Comparison of ENCODE assay signal across 10 mouse cellular contexts in genomic region chr4:46094916-46095825, GRCm38 (mm10). TPM values are rescaled to one million over a fixed set of nuclear protein-coding genes. Genes with fewer than 3 reads are reported as not detected.
DNase-seq lines count a peak whose midpoint lies in the region.
"Had no signal": no experiment of that assay in that cellular context is flagged by ENCODE, and none has a peak within 500 bp of the region (broad histone marks: within the 10 kb centered on the region; RNA-seq: fewer than 3 reads in every experiment).

No protein-coding gene starts in this region.

- WGBS in heart, embryonic 10.5 days: 66% methylated on average over 15 of the region's 15 CpGs

- H3K4me1 ChIP-seq in heart, embryonic 10.5 days: peaks cover 20% of the 10 kb centered on the region

- H3K27ac ChIP-seq in heart, embryonic 10.5 days: 0 out of 2 replicates have a peak overlapping the region, but pooled peaks have one; percentile 32

- intact Hi-C loops in heart, postnatal 25 days (cut with DNase I): no loop called here

- H3K4me3 ChIP-seq in heart, embryonic 10.5 days: no peak overlapping the region

- peak; percentile 93 for DNase-seq in heart, adult 11 months
- DNase-seq in heart, postnatal 25 days (ENCODE audit: low spot score): no peak
- DNase-seq in thymus, postnatal 0 days (ENCODE audit: low spot score): peak; percentile 13
- DNase-seq in thymus, adult 18-20 months: no peak
- no peak for DNase-seq in heart, embryonic 10.5 days (ENCODE audit: low spot score)
- peak; percentile 81 for DNase-seq in telencephalon, adult 2 months (ENCODE audit: low read depth, low spot score)
- no peak for DNase-seq in urinary bladder, postnatal 10 days (ENCODE audit: low spot score)
- no peak for DNase-seq in adrenal gland, adult 8-10 months
- DNase-seq: liver, postnatal 0 days had no signal

- no peaks in the 10 kb centered on the region for H3K9me3 ChIP-seq in heart, embryonic 10.5 days
- H3K9me3 ChIP-seq: G1E had no signal

- H3K27me3 ChIP-seq in heart, embryonic 10.5 days (ENCODE audit: insufficient read depth, poor library complexity, severe bottlenecking): no peaks in the 10 kb centered on the region

- H3K36me3 ChIP-seq in heart, embryonic 10.5 days: peaks cover 99% of the 10 kb centered on the region
- H3K36me3 ChIP-seq: G1E had no signal

RNA-seq across cellular contexts. Expression of gene Ncbp1, which starts 43.2 kb away (rescaled TPM):
- total RNA-seq in heart, postnatal 25 days (2021): 10 to 100 TPM; 21.4 to 22.2 TPM
- 88.5 and 94.7 TPM in 2 replicates for polyA plus RNA-seq in thymus, postnatal 0 days (2015; fragmentation: Nextera tagmentation; extraction: Ambion mirVana)
- polyA plus RNA-seq in heart, embryonic 10.5 days (2016; fragmentation: Nextera tagmentation; extraction: Ambion mirVana): 67.1 and 83.5 TPM in 2 replicates
- total RNA-seq in adrenal gland, adult 8-10 months (2022): 10 to 100 TPM; 37.2 to 56.6 (median 43.4) TPM

RNA-seq across cellular contexts. Expression of gene Tstd2, which starts 43.3 kb away (rescaled TPM):
- 10 to 100 TPM; 14.5 to 15.1 TPM for total RNA-seq in heart, postnatal 25 days (2021)
- polyA plus RNA-seq in thymus, postnatal 0 days (2015; fragmentation: Nextera tagmentation; extraction: Ambion mirVana): 23.1 and 30.3 TPM in 2 replicates
- polyA plus RNA-seq in heart, embryonic 10.5 days (2016; fragmentation: Nextera tagmentation; extraction: Ambion mirVana): 40.5 and 40.7 TPM in 2 replicates
- total RNA-seq in adrenal gland, adult 8-10 months (2022): 10 to 100 TPM; 28.4 to 36.1 (median 33.0) TPM

RNA-seq across cellular contexts. Expression of gene Tmod1, which starts 56.4 kb away (rescaled TPM):
- 100 to 1,000 TPM; 279 to 317 TPM for total RNA-seq in heart, postnatal 25 days (2021)
- polyA plus RNA-seq in thymus, postnatal 0 days (2015; fragmentation: Nextera tagmentation; extraction: Ambion mirVana): 0.98 and 1.8 TPM in 2 replicates
- polyA plus RNA-seq in heart, embryonic 10.5 days (2016; fragmentation: Nextera tagmentation; extraction: Ambion mirVana): 132 and 215 TPM in 2 replicates
- total RNA-seq in adrenal gland, adult 8-10 months (2022): 10 to 100 TPM in 2 of 4 experiments, 1 to 10 TPM in 2; 4.5 to 14.8 (median 9.2) TPM

Comparison
In these comparisons a context has a peak if more than half of its experiments do, and no peak if none do; other contexts are left out.
1. DNase-seq: peak in heart, adult 11 months (single experiment), thymus, postnatal 0 days (single experiment) and telencephalon, adult 2 months (single experiment); none in heart, postnatal 25 days (single experiment), thymus, adult 18-20 months (0 of 2), heart, embryonic 10.5 days (single experiment), urinary bladder, postnatal 10 days (single experiment) and adrenal gland, adult 8-10 months (single experiment).
2. RNA of gene Tmod1, which starts 56.4 kb away (total RNA-seq): 279 to 317 TPM in heart, postnatal 25 days; 4.5 to 14.8 TPM in adrenal gland, adult 8-10 months; every median in the first group is over 10 times any median in the second.